Mouse (Mus musculus) hindbrain, embryonic 10.5 days (tissue): Measurements from ENCODE around the gene Pycard. TPM values are rescaled to one million over a fixed set of nuclear protein-coding genes. Genes with fewer than 3 reads are reported as not detected.

Source experiments
- DNase-seq: peaks from one replicate; pipeline ENCODE4 v3.0.0-alpha.2; 2017; ENCODE audit warnings: low spot score
- H3K27ac ChIP-seq: fragments of 300-500 bp; sonication (generic); 2 replicates; pipeline ENCODE4 v1.5.1; 2016; ENCODE audit warnings: mild to moderate bottlenecking, moderate library complexity
- H3K27me3 ChIP-seq: fragments of 300-500 bp; sonication (generic); 2 replicates; pipeline ENCODE4 v1.6.1; 2016; ENCODE audit warnings: mild to moderate bottlenecking; ENCODE audit not compliant: poor library complexity, insufficient read depth, severe bottlenecking
- H3K36me3 ChIP-seq: fragments of 300-500 bp; sonication (generic); 2 replicates; pipeline ENCODE4 v1.6.1; 2016; ENCODE audit warnings: mild to moderate bottlenecking, moderate library complexity
- H3K4me1 ChIP-seq: fragments of 300-500 bp; sonication (generic); replicated peaks from 2 replicates; pipeline ENCODE4 v1.6.1; 2016; ENCODE audit warnings: mild to moderate bottlenecking
- H3K4me3 ChIP-seq: fragments of 300-500 bp; sonication (generic); 2 replicates; pipeline ENCODE4 v1.5.1; 2016; ENCODE audit warnings: mild to moderate bottlenecking, moderate library complexity
- H3K9me3 ChIP-seq: fragments of 300-500 bp; sonication (generic); 2 replicates; pipeline ENCODE4 v1.6.1; 2016; ENCODE audit warnings: mild to moderate bottlenecking, moderate library complexity
- WGBS: fragments of 180-500 bp; shearing (Covaris S2); methylation state at CpG from one replicate; pipeline ENCODE4 v1.1.7; 2016; 5-methylcytosine and 5-hydroxymethylcytosine counted together
- polyA plus RNA-seq: library from polyadenylated mRNA; unstranded; fragments of >200 nt; fragmentation: Nextera tagmentation; extraction: Ambion mirVana; gene quantifications from 2 replicates; pipeline ENCODE4 v1.2.1, GENCODE M21; 2016

Pycard gene
- polyA plus RNA-seq, 1 experiment from 2014 or later, result 9.5 TPM

- WGBS, result 51% methylated on average over 5 of the region's 5 CpGs
- peaks cover 45% of the 10 kb centered on the region for H3K36me3 ChIP-seq
- peak overlapping the region; percentile 32; the same call in 1 of the 2 replicates for H3K4me3 ChIP-seq
- H3K9me3 ChIP-seq, result no peaks in the 10 kb centered on the region
- H3K27me3 ChIP-seq, result no peaks in the 10 kb centered on the region
- no peak for DNase-seq
- H3K27ac ChIP-seq, result no peak overlapping the region
- peaks cover 14% of the 10 kb centered on the region for H3K4me1 ChIP-seq
Measured at GRCm38 (mm10) chr7:127992488-127993340, 953 bp downstream of the Pycard start.

GRCm38 (mm10) chr7:127991643-127992487 lies 1.8 kb downstream of the Pycard start:
- Histone ChIP-seq H3K27me3 (no peaks in the 10 kb centered on the region), H3K36me3 (peaks cover 53% of the 10 kb centered on the region), H3K4me1 (peaks cover 14% of the 10 kb centered on the region), H3K9me3 (no peaks in the 10 kb centered on the region), H3K4me3 (no peak overlapping the region), H3K27ac (peak overlapping the region; percentile 29; the same call in 1 of the 2 replicates)
- WGBS, result 48% methylated on average over 6 of the region's 6 CpGs
- peak; percentile 75 for DNase-seq

- H3K4me3 ChIP-seq, result no peak overlapping the region
- no peaks in the 10 kb centered on the region for H3K27me3 ChIP-seq
- peaks cover 83% of the 10 kb centered on the region for H3K36me3 ChIP-seq
- H3K4me1 ChIP-seq, result peaks cover 14% of the 10 kb centered on the region
- H3K27ac ChIP-seq, result no peak overlapping the region
- no peaks in the 10 kb centered on the region for H3K9me3 ChIP-seq
- WGBS, result 93% methylated on average over 1 of the region's 1 CpGs
- no peak for DNase-seq
Measured at GRCm38 (mm10) chr7:127988904-127989303, 4.8 kb downstream of the Pycard start.

- Histone ChIP-seq H3K27ac (no peak overlapping the region), H3K4me3 (no peak overlapping the region), H3K4me1 (no peaks in the 10 kb centered on the region), H3K27me3 (no peaks in the 10 kb centered on the region), H3K9me3 (no peaks in the 10 kb centered on the region), H3K36me3 (peaks cover 100% of the 10 kb centered on the region)
- no peak for DNase-seq
- 91% methylated on average over 3 of the region's 3 CpGs for WGBS
Measured at GRCm38 (mm10) chr7:127980606-127981005, 13.1 kb downstream of the Pycard start.

GRCm38 (mm10) chr7:127978856-127979255 lies 14.8 kb downstream of the Pycard start:
- Histone ChIP-seq H3K4me3 (no peak overlapping the region), H3K4me1 (no peaks in the 10 kb centered on the region), H3K36me3 (peaks cover 100% of the 10 kb centered on the region), H3K27me3 (no peaks in the 10 kb centered on the region), H3K27ac (no peak overlapping the region), H3K9me3 (no peaks in the 10 kb centered on the region)
- WGBS, result 96% methylated on average over 2 of the region's 2 CpGs
- no peak for DNase-seq

- Histone ChIP-seq H3K9me3 (no peaks in the 10 kb centered on the region), H3K27me3 (no peaks in the 10 kb centered on the region), H3K4me3 (no peak overlapping the region), H3K36me3 (peaks cover 100% of the 10 kb centered on the region), H3K27ac (no peak overlapping the region), H3K4me1 (peaks cover 7% of the 10 kb centered on the region)
- no peak for DNase-seq
- WGBS, result 90% methylated on average over 2 of the region's 2 CpGs
Measured at GRCm38 (mm10) chr7:127974413-127974930, 19.2 kb downstream of the Pycard start.

GRCm38 (mm10) chr7:127967922-127968828 lies 25.5 kb downstream of the Pycard start:
- no peaks in the 10 kb centered on the region for H3K9me3 ChIP-seq
- no peaks in the 10 kb centered on the region for H3K27me3 ChIP-seq
- H3K36me3 ChIP-seq, result peaks cover 43% of the 10 kb centered on the region
- H3K27ac ChIP-seq, result peak overlapping the region; percentile 99
- peak; percentile 82 for DNase-seq
- peak overlapping the region; percentile 91 for H3K4me3 ChIP-seq
- under 1% methylated on average over 42 of the region's 42 CpGs for WGBS
- H3K4me1 ChIP-seq, result peaks cover 20% of the 10 kb centered on the region

- under 1% methylated on average over 92 of the region's 92 CpGs for WGBS
- peak; percentile 92 for DNase-seq
- Histone ChIP-seq H3K4me1 (peaks cover 20% of the 10 kb centered on the region), H3K27ac (peak within 1 kb of the TSS; percentile 99), H3K9me3 (no peaks in the 10 kb centered on the region), H3K36me3 (peaks cover 34% of the 10 kb centered on the region), H3K4me3 (peak within 1 kb of the TSS; percentile 91), H3K27me3 (no peaks in the 10 kb centered on the region)
Measured at GRCm38 (mm10) chr7:127967004-127967921, 26.4 kb downstream of the Pycard start, which contains the start of gene Fus. TSS of gene Fus (plus strand) at chr7:127967457.

GRCm38 (mm10) chr7:127966371-127966918 lies 27.2 kb downstream of the Pycard start:
- Histone ChIP-seq H3K36me3 (peaks cover 26% of the 10 kb centered on the region), H3K9me3 (no peaks in the 10 kb centered on the region)
- WGBS, result 18% methylated on average over 10 of the region's 10 CpGs

GRCm38 (mm10) chr7:127959364-127959763 lies 34.3 kb downstream of the Pycard start:
- H3K4me3 ChIP-seq, result no peak overlapping the region
- 67% methylated on average over 5 of the region's 5 CpGs for WGBS
- no peaks in the 10 kb centered on the region for H3K36me3 ChIP-seq

More at GRCm38 (mm10) chr7:127966371-127966918, 27.2 kb downstream of the Pycard start:
- Histone ChIP-seq H3K27me3 (no peaks in the 10 kb centered on the region), H3K4me1 (peaks cover 20% of the 10 kb centered on the region), H3K27ac (peak overlapping the region; percentile 99), H3K4me3 (peak overlapping the region; percentile 91)
- DNase-seq, result peak; percentile 19

More at GRCm38 (mm10) chr7:127959364-127959763, 34.3 kb downstream of the Pycard start:
- H3K27me3 ChIP-seq, result no peaks in the 10 kb centered on the region
- no peak for DNase-seq
- no peaks in the 10 kb centered on the region for H3K4me1 ChIP-seq
- H3K9me3 ChIP-seq, result no peaks in the 10 kb centered on the region
- no peak overlapping the region for H3K27ac ChIP-seq
